Mouse (Mus musculus): ENCODE data around the gene Rptor. TPM values are rescaled to one million over a fixed set of nuclear protein-coding genes. Genes with fewer than 3 reads are reported as not detected.

Gene Rptor
- polyA plus RNA-seq, 1 experiment from 2014 or later = 15.6 TPM

DNA sequence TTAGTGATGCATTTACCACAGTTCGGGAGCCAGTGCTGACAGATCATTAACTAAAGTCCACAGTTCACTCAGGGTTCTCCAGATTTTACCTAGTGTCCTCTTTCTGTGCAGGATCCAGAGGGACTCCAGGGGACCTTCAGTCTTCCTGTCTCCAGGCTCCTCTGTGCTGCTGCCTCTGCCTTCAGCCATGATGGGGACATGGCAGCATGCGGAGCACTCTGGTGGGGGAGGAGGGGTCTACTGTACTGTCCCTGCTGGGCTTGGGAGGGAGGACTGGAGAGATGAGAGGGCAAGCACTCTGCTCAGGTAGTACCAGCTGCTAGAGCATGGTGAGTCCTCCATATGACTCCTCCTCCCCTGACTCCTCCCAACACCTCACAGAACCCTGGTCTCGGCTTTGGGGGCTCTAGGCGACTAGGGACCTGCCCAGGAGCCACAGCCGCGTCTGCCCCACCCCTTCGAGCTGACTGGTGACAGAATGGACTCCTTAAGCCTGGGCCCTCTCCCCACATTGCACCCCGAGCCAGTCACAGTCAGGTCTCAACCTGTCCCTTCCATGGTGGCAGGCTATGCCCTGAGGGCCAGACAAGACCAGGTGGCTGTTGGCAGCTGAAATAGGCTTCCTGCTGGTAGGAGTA lies 336.5 kb downstream of the Rptor start:
- Histone ChIP-seq H3K36me3 (no peaks in the 10 kb centered on the region), H3K4me3 (no peak overlapping the region), H3K4me1 (peaks cover 80% of the 10 kb centered on the region), H3K27me3 (ENCODE audit: insufficient read depth, poor library complexity, severe bottlenecking) (peaks cover 58% of the 10 kb centered on the region), H3K9me3 (no peaks in the 10 kb centered on the region), H3K27ac (0 out of 2 replicates have a peak overlapping the region, but pooled peaks have one; percentile 9)
- no peak for DNase-seq (ENCODE audit: low spot score)
- WGBS = 46% methylated on average over 8 of the region's 8 CpGs

DNA sequence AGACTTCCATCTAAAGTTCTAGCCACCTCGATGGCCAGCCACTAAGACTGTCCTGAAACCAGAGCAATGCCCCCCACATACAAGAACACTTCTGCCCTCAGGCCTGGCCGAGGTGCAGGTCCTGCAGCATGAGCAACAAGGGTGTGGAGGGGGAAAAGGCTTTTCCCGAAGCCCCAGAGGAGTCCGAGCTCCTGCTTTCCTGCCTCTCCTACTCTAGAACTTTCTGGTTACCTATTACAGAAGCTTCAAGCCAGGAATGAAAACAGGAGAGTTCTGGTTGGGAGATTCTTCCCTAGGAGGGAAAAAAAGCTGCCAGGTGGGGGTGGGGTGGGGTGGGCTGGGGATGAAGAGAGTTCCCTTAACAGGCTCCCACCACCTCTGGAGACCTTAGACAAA lies 337.0 kb downstream of the Rptor start:
- H3K27ac ChIP-seq = no peak overlapping the region
- 59% methylated on average over 4 of the region's 4 CpGs for WGBS
- no peaks in the 10 kb centered on the region for H3K36me3 ChIP-seq
- no peak overlapping the region for H3K4me3 ChIP-seq
- no peaks in the 10 kb centered on the region for H3K9me3 ChIP-seq
- DNase-seq (ENCODE audit: low spot score) = no peak
- peaks cover 83% of the 10 kb centered on the region for H3K4me1 ChIP-seq
- H3K27me3 ChIP-seq (ENCODE audit: insufficient read depth, poor library complexity, severe bottlenecking) = peaks cover 62% of the 10 kb centered on the region

DNA sequence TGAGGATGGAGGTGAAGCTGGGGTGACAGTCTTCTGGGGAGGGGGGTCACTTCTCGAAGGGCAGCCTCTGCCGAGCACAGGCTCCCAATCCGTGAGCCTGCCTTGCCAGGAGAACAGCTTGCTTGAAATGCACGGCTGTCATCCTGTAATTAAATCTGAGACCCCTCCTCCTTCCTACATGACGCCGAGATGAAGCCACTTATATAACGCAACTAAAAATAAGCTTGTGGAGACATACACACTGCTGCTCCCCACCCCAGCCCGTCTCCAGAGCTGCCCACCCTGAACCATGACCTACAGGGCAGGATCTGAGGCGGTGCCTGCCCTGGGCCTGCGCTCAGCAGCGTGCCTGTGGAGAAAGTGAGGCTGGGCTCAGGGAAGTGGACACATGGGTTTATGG lies 337.4 kb downstream of the Rptor start:
- WGBS = 64% methylated on average over 11 of the region's 11 CpGs
- Histone ChIP-seq H3K9me3 (no peaks in the 10 kb centered on the region), H3K36me3 (no peaks in the 10 kb centered on the region), H3K27me3 (ENCODE audit: insufficient read depth, poor library complexity, severe bottlenecking) (peaks cover 66% of the 10 kb centered on the region), H3K4me3 (no peak overlapping the region), H3K27ac (no peak overlapping the region), H3K4me1 (peaks cover 87% of the 10 kb centered on the region)
- DNase-seq (ENCODE audit: low spot score) = no peak

DNA sequence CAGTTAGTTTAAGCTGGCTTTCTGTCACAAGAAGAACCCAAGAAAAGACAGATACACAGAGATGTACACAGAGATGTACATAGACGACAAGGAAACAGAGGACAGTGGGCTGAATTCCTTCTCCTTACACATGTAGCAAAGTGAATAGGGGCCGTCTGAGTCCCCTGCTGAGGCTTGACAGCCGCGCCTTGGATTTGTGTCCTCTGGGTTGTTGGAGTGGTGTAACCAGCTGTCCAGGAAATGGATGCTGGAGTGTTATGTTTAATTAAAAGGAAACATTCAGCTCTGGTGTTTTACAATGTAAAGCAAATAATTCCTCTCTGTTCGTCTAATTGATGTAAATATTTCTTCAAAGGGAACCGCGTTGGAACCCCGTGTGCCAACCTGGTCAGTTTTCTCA lies 339.1 kb downstream of the Rptor start:
- peak overlapping the region; percentile 90; the same call in 1 of the 2 replicates for H3K27ac ChIP-seq
- H3K27me3 ChIP-seq (ENCODE audit: insufficient read depth, poor library complexity, severe bottlenecking) = peaks cover 63% of the 10 kb centered on the region
- 7% methylated on average over 8 of the region's 8 CpGs for WGBS
- no peaks in the 10 kb centered on the region for H3K9me3 ChIP-seq
- DNase-seq (ENCODE audit: low spot score) = no peak
- no peaks in the 10 kb centered on the region for H3K36me3 ChIP-seq
- peak overlapping the region; percentile 80 for H3K4me3 ChIP-seq
- peaks cover 84% of the 10 kb centered on the region for H3K4me1 ChIP-seq

DNA sequence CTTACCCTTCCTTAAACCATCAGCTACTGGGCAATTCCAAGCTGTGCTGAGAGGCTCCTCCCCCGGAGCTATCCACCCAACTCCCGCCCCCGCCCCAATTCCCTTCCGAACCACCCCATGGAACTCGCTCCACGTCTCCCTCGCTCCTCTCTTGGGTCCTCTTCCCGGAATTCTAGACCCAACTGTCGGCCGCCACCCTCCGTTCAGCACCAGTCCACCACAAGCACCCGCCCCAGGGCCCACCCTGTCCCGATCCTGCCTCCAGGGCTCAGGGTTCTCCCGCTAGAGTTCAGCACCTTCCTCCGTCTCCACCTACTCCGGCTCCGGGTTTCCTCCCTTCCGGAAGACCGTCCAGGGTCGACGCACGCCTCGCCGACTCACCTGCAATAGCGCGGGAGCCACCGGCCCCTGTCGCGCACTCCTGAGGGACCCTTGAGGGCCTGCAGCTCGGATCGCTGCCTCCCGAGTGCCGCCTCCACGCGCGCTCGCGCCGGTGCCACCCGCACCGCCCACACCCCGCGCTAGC lies 339.6 kb downstream of the Rptor start:
- H3K4me3 ChIP-seq = peak overlapping the region; percentile 80

DNA sequence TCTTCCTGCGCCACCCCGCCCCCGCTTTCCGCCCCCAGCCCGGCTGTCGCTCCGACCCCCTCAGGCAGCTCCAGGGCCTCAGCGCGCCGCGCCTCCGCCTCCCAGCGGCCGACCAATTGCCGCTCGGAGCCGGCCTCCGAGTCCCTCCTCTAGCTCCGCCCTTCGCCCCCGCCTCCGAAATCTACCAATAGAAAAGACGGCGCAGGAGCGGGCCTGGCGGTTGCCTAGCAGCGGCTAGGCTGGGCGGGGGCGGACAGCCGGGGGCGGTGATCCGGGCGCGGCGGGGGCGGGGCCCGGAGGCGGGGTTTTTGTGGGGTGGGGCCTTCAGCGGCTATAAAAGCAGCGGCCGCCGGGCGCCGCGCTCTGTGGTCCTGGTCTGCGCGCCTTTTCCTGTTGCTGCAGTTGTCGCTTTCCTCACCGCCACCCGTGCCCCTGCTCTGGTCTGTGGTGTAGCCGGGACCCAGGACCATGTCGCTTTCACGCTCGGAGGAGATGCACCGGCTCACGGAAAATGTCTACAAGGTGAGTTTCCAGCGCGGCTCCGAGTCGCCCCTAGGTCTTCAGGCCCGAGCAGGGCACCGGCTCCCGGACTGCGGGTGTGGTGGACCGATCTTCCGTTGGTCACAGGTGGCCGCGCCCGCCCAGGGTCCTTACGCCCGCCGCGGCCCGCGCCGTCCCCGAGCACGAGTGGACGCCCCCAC lies 340.2 kb downstream of the Rptor start, which contains the start of gene Baiap2:
Baiap2 (plus strand) TSS at position 37 of the 701 bp plus-strand sequence.
- no peaks in the 10 kb centered on the region for H3K36me3 ChIP-seq
- H3K27ac ChIP-seq = peak within 1 kb of the TSS; percentile 90
- H3K4me1 ChIP-seq = peaks cover 76% of the 10 kb centered on the region
- H3K9me3 ChIP-seq = no peaks in the 10 kb centered on the region
- H3K27me3 ChIP-seq (ENCODE audit: insufficient read depth, poor library complexity, severe bottlenecking) = peaks cover 52% of the 10 kb centered on the region
- peak within 1 kb of the TSS; percentile 80 for H3K4me3 ChIP-seq
- under 1% methylated on average over 79 of the region's 79 CpGs for WGBS
- peak; percentile 99 for DNase-seq (ENCODE audit: low spot score)

More for the DNA sequence above, 339.6 kb downstream of the Rptor start:
- H3K27ac ChIP-seq = peak overlapping the region; percentile 90
- peaks cover 79% of the 10 kb centered on the region for H3K4me1 ChIP-seq
- peak; percentile 88 for DNase-seq (ENCODE audit: low spot score)
- under 1% methylated on average over 43 of the region's 43 CpGs for WGBS
- no peaks in the 10 kb centered on the region for H3K9me3 ChIP-seq
- peaks cover 58% of the 10 kb centered on the region for H3K27me3 ChIP-seq (ENCODE audit: insufficient read depth, poor library complexity, severe bottlenecking)
- no peaks in the 10 kb centered on the region for H3K36me3 ChIP-seq

DNA sequence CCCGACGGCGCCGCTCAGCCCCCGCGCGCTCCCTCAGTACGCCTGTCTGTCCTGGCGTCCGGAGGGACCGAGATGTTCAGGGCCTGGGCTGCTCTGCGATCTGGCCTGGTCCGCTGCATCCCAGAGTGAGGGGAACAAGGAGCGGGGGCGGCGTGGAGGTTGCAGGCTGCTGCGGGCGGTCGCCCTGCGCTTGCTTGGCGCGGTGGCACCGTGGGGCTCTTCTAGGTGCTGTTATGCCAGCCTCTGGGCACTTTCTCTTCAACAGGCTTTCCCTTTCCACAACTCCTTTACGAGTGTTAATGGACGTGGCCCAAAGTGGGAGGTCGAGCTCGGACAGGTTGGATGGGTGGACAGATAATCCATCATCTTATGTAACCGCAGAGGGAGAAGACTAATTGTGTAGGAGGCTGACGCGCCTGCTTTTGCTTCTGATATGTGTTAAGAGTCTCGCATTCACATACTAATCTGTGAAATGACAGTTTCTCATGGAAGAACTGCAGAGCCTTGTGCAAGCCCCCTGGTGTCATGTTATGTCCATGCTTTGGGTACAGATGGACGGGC lies 340.8 kb downstream of the Rptor start:
- peak overlapping the region; percentile 80 for H3K4me3 ChIP-seq
- DNase-seq (ENCODE audit: low spot score) = no peak
- peaks cover 76% of the 10 kb centered on the region for H3K4me1 ChIP-seq
- H3K27ac ChIP-seq = peak overlapping the region; percentile 84
- no peaks in the 10 kb centered on the region for H3K36me3 ChIP-seq
- WGBS = 7% methylated on average over 32 of the region's 32 CpGs
- H3K9me3 ChIP-seq = no peaks in the 10 kb centered on the region
- H3K27me3 ChIP-seq (ENCODE audit: insufficient read depth, poor library complexity, severe bottlenecking) = peaks cover 45% of the 10 kb centered on the region

DNA sequence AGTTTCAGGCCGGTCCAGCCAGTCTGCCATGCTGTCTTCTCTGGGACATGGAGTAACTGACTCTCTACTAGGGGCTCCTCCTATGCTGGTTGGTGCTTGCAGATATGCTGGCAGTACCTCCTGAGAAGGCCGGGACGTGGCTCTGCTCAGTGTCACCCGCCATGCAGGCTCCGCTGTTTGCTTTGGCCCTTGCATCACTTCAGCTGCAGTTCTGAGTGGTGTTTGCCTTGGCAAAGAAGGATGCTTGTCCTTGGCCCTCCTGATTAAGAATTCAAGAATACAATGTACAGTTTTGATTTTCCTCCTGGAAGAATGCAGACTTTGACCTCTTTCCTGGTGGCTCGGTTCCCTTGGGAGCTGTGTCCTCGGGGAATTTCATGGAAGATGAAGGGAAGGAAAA lies 342.6 kb downstream of the Rptor start:
- 65% methylated on average over 7 of the region's 7 CpGs for WGBS
- H3K4me1 ChIP-seq = peaks cover 67% of the 10 kb centered on the region

DNA sequence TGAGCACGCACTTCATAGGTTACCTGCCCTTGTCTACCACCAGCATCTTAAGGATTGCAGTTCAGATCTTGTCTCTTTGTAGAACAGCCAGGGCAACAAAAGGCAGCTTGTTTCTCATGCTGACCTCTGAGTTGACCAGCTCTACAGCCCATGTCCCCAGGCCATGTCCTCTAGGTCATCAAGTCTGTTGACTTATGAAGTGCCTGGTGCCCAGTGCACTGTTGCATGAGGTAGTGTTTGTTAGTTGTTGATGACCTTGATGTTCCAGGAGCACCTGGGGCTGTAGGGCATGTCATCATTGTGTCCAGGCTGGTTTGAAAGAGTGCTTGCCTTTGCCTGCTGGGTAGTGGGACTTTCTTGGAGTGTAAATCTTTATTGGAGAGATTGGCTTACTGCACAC lies 344.7 kb downstream of the Rptor start:
- Histone ChIP-seq H3K4me1 (peaks cover 53% of the 10 kb centered on the region), H3K9me3 (no peaks in the 10 kb centered on the region), H3K27ac (no peak overlapping the region), H3K4me3 (no peak overlapping the region), H3K27me3 (ENCODE audit: insufficient read depth, poor library complexity, severe bottlenecking) (peaks cover 12% of the 10 kb centered on the region), H3K36me3 (no peaks in the 10 kb centered on the region)
- 100% methylated on average over 1 of the region's 1 CpGs for WGBS
- no peak for DNase-seq (ENCODE audit: low spot score)

More for the DNA sequence above, 342.6 kb downstream of the Rptor start:
- DNase-seq (ENCODE audit: low spot score) = no peak
- peaks cover 27% of the 10 kb centered on the region for H3K27me3 ChIP-seq (ENCODE audit: insufficient read depth, poor library complexity, severe bottlenecking)
- H3K4me3 ChIP-seq = no peak overlapping the region
- H3K27ac ChIP-seq = no peak overlapping the region
- H3K36me3 ChIP-seq = no peaks in the 10 kb centered on the region
- H3K9me3 ChIP-seq = no peaks in the 10 kb centered on the region

DNA sequence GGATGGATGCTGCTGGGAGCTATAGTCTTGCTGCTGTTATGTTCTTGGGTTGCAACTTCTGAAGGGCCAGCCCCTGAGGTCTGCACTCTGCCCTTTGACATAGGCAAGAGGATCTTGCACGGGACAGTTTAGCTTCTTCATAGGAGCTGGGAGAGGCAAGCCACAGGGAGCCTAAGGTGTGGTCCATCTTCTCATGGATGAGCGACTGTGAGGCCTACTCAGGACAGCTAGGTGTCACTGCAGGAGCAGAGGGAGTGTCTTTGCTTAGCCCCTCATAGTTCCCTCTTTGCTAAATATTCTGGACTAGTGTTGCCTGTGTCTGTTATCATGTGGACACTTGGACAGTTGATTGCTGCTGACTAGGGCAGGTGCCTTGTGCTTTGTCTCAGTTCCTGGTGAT lies 345.2 kb downstream of the Rptor start:
- Histone ChIP-seq H3K27ac (no peak overlapping the region; the same call in 1 of the 2 replicates), H3K36me3 (no peaks in the 10 kb centered on the region), H3K9me3 (no peaks in the 10 kb centered on the region), H3K4me1 (peaks cover 55% of the 10 kb centered on the region), H3K4me3 (no peak overlapping the region), H3K27me3 (ENCODE audit: insufficient read depth, poor library complexity, severe bottlenecking) (peaks cover 12% of the 10 kb centered on the region)
- WGBS = 37% methylated on average over 2 of the region's 2 CpGs
- DNase-seq (ENCODE audit: low spot score) = no peak

DNA sequence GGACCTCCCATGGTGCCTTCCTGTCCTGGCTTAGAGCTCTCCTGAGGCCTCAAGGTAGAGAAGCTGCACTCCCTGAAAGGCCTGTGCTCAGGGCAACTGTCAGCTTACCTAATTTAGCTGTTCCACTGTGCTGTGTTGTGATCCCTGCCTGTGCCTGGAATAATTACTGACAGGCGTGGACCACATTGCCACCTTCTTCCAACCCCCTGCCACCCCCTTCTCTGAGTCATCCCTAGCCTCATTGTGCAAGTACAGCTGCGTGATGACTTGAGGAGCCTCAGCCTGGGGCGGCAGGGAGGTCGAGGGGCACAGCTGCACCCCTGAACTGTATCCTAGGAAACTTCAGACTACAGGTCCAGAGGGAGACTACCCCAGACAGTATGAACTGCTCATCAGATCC lies 345.6 kb downstream of the Rptor start:
- DNase-seq (ENCODE audit: low spot score) = no peak
- Histone ChIP-seq H3K27me3 (ENCODE audit: insufficient read depth, poor library complexity, severe bottlenecking) (peaks cover 12% of the 10 kb centered on the region), H3K36me3 (no peaks in the 10 kb centered on the region), H3K27ac (peak overlapping the region; percentile 47; the same call in 1 of the 2 replicates), H3K9me3 (no peaks in the 10 kb centered on the region), H3K4me1 (peaks cover 56% of the 10 kb centered on the region), H3K4me3 (no peak overlapping the region)
- 78% methylated on average over 4 of the region's 4 CpGs for whole genome bisulfite sequencing

DNA sequence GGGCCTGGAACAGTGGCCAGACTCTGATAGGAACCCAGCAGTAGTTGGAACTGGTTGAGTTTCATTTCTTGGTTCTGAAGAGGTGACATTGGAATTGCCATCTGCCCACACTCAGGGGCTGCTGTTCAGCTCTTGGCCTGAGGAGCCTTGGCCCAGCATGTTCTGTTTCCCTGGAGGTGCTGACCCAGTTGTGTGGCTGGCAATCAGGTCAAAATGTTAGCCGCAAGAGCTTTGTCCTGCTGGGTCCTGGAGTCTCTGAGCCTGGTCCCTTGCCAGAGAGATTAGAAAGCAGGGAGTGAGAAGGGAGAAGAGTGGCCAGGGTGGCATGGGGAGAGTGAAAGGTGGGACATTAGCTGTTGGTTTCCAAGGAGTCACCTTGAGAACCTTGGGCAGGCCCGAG lies 346.1 kb downstream of the Rptor start:
- peak overlapping the region; percentile 47; the same call in 1 of the 2 replicates for H3K27ac ChIP-seq
- H3K36me3 ChIP-seq = no peaks in the 10 kb centered on the region
- DNase-seq (ENCODE audit: low spot score) = no peak
- H3K4me1 ChIP-seq = peaks cover 56% of the 10 kb centered on the region
- peaks cover 12% of the 10 kb centered on the region for H3K27me3 ChIP-seq (ENCODE audit: insufficient read depth, poor library complexity, severe bottlenecking)
- 82% methylated on average over 2 of the region's 2 CpGs for WGBS
- H3K9me3 ChIP-seq = no peaks in the 10 kb centered on the region
- H3K4me3 ChIP-seq = no peak overlapping the region

Measured in heart, embryonic 10.5 days (tissue).